Mouse (Mus musculus) stomach, postnatal 0 days (tissue): ENCODE data around the gene Nrf1.

Experiments used
- CTCF ChIP-seq: IDR thresholded peaks from 2 replicates; pipeline ENCODE4 v1.5.1; 2016; ENCODE audit warnings: antibody characterized with exemption, low read depth, mild to moderate bottlenecking, moderate library complexity
- EP300 ChIP-seq: optimal IDR thresholded peaks from 2 replicates; pipeline ENCODE3; 2016; ENCODE audit warnings: antibody characterized with exemption

- no peak for TF ChIP-seq EP300
- no peak for TF ChIP-seq CTCF
Observed at GRCm38 (mm10) chr6:30132399-30132798, 84.6 kb downstream of the Nrf1 start.
